Mouse (Mus musculus): ENCODE results near the gene Vps35l. TPM values are rescaled to one million over a fixed set of nuclear protein-coding genes. Genes with fewer than 3 reads are reported as not detected.

The Vps35l gene
- polyA plus RNA-seq, 1 experiment from 2014 or later, result 101 TPM

DNA sequence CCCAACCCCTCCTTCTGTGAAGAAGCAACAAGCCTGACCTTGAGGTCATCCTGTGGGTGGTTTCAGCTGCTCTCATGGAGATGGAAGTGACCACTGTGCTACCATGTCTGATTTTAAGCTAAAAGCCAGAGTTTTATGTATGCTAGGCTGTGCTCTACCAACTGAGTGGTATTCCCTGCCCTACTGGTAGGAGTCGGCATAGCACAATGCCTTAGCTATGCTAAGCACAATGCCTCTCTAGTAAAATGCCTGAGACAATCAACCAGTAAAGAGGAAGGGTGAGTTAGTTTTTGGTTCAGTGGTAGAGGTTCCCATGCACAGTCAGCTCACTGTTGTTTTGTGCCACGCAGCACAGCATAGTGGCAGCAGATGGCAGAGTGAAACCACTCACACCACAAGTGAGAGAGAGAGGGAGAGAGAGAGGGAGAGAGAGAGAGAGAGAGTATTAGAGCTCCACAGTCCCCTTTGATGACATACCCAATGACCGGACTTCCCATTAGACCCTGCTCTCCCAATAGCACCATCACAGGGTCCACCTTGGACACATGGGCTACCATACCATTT lies 139.5 kb downstream of the Vps35l start:
- 85% methylated on average over 3 of the region's 3 CpGs for WGBS
- Histone ChIP-seq H3K36me3 (ENCODE audit: control insufficient read depth, insufficient read depth, low read length) (no peaks in the 10 kb centered on the region), H3K4me2 (ENCODE audit: low read length) (no peak overlapping the region), H3K27ac (replicated peaks; ENCODE audit: low read depth, low read length) (no peak overlapping the region), H3K4me1 (ENCODE audit: control insufficient read depth, insufficient read depth, low read length) (no peaks in the 10 kb centered on the region), H3K27me3 (ENCODE audit: control insufficient read depth, insufficient read depth, low read length) (no peaks in the 10 kb centered on the region), H3K4me3 (replicated peaks; ENCODE audit: low read depth, low read length) (no peak overlapping the region), H3K9me3 (ENCODE audit: control insufficient read depth, low read length) (no peaks in the 10 kb centered on the region), H3K9ac (replicated peaks; ENCODE audit: low read length) (no peak overlapping the region)
- no peak for DNase-seq
- no peak for ATAC-seq (ENCODE audit: low FRiP score, low TSS enrichment)

DNA sequence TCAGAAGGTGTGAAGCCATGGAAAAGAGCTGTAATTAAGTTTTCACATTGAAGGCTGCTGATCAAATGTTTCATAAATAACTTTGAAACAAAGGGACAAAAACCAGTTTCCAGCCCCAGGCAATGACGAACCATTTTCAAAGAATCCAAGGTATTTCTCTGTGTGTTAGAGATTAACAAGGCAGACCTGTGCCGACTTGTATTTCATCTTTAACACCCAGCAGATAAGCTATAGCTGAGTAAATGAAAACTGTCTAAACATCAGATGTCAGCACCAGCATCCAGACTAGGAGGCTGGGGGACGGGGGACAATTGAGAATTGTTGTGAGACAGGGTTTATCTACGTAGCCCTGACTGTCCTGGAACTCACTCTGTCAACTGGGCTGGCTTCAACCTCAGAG lies 143.9 kb downstream of the Vps35l start:
- ATAC-seq (ENCODE audit: low FRiP score, low TSS enrichment) (no peak), DNase-seq (no peak)
- Histone ChIP-seq H3K9ac (replicated peaks; ENCODE audit: low read length) (no peak overlapping the region), H3K36me3 (ENCODE audit: control insufficient read depth, insufficient read depth, low read length) (no peaks in the 10 kb centered on the region), H3K27ac (replicated peaks; ENCODE audit: low read depth, low read length) (no peak overlapping the region), H3K4me3 (replicated peaks; ENCODE audit: low read depth, low read length) (no peak overlapping the region), H3K27me3 (ENCODE audit: control insufficient read depth, insufficient read depth, low read length) (no peaks in the 10 kb centered on the region), H3K4me2 (ENCODE audit: low read length) (no peak overlapping the region), H3K9me3 (ENCODE audit: control insufficient read depth, low read length) (no peaks in the 10 kb centered on the region), H3K4me1 (ENCODE audit: control insufficient read depth, insufficient read depth, low read length) (0 out of 2 replicates have a peak, but pooled peaks cover 2% of the 10 kb centered on the region)
- 89% methylated on average over 4 of the region's 4 CpGs for WGBS

DNA sequence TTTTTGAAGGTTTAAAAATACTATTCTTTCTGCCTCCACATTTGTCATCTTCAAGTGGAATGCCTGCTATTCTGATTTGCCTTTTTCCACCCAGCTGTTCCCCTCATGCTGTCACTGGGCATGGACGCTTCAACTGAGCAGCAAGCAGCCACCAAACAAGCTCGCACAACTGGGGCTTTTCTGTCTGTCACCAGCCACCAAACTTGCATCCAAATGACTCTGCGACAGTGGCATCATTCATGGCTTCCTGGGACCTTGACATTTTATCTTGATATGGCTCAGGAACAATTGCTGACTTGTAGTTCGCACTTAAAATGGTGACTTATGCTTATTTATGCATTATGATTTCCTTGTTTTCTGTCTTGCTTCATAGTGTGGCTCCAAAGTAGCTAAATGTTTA lies 144.9 kb downstream of the Vps35l start:
- Histone ChIP-seq H3K4me1 (ENCODE audit: control insufficient read depth, insufficient read depth, low read length) (0 out of 2 replicates have a peak, but pooled peaks cover 4% of the 10 kb centered on the region), H3K27me3 (ENCODE audit: control insufficient read depth, insufficient read depth, low read length) (no peaks in the 10 kb centered on the region), H3K4me2 (ENCODE audit: low read length) (no peak overlapping the region), H3K4me3 (replicated peaks; ENCODE audit: low read depth, low read length) (no peak overlapping the region), H3K9ac (replicated peaks; ENCODE audit: low read length) (no peak overlapping the region), H3K27ac (replicated peaks; ENCODE audit: low read depth, low read length) (no peak overlapping the region), H3K36me3 (ENCODE audit: control insufficient read depth, insufficient read depth, low read length) (no peaks in the 10 kb centered on the region), H3K9me3 (ENCODE audit: control insufficient read depth, low read length) (no peaks in the 10 kb centered on the region)
- no peak for DNase-seq
- WGBS, result 82% methylated on average over 4 of the region's 4 CpGs
- no peak for ATAC-seq (ENCODE audit: low FRiP score, low TSS enrichment)

DNA sequence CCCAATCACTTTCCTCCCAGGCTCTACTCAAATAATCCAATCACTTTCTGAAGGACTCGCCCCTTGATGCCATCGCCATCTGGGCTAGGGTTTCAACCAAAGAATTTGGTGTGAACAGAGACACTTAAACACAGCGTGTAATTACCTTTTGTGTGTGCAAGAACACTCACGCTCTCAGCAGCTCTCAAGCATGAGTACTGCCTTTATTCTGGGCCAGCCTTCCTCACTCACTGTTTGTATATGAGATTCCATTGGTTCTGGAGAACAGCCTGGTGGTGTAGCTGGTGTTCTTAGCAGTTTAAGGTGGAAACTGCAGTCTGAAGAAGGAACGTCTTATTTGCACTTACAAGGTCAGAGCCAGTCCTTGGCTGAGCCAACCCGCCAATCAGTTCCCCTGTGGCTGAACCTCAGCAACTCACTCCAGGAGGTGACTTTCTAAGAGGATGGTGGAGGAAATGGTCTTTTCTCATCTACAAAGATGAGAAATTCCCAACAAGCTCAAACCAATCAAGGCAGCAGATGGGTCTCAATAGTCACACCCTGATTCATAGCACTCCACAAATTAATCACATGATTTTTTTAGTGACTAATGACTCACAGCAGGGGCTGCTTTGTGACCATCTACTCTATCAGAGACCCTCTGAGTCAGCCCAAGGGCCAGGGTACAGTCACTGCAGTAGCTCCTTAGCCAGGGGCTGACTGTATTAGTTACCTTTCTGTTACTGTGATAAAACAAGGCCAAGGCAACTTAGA lies 147.5 kb downstream of the Vps35l start:
- no peak overlapping the region for H3K27ac ChIP-seq (replicated peaks; ENCODE audit: low read depth, low read length)
- H3K9ac ChIP-seq (replicated peaks; ENCODE audit: low read length), result no peak overlapping the region
- no peak overlapping the region for H3K4me2 ChIP-seq (ENCODE audit: low read length)
- peak; percentile 35 for DNase-seq
- ATAC-seq (ENCODE audit: low FRiP score, low TSS enrichment), result no peak
- no peaks in the 10 kb centered on the region for H3K27me3 ChIP-seq (ENCODE audit: control insufficient read depth, insufficient read depth, low read length)
- WGBS, result 15% methylated on average over 6 of the region's 6 CpGs
- H3K36me3 ChIP-seq (ENCODE audit: control insufficient read depth, insufficient read depth, low read length), result no peaks in the 10 kb centered on the region
- H3K4me3 ChIP-seq (replicated peaks; ENCODE audit: low read depth, low read length), result no peak overlapping the region
- H3K9me3 ChIP-seq (ENCODE audit: control insufficient read depth, low read length), result no peaks in the 10 kb centered on the region
- 0 out of 2 replicates have a peak, but pooled peaks cover 4% of the 10 kb centered on the region for H3K4me1 ChIP-seq (ENCODE audit: control insufficient read depth, insufficient read depth, low read length)

GRCm38 (mm10) chr7:118889046-118889680 lies 149.1 kb downstream of the Vps35l start:
- ATAC-seq (ENCODE audit: low FRiP score, low TSS enrichment) (no peak), DNase-seq (peak; percentile 69)
- no peaks in the 10 kb centered on the region for H3K27me3 ChIP-seq (ENCODE audit: control insufficient read depth, insufficient read depth, low read length)
- no peaks in the 10 kb centered on the region for H3K36me3 ChIP-seq (ENCODE audit: control insufficient read depth, insufficient read depth, low read length)
- no peak overlapping the region for H3K27ac ChIP-seq (replicated peaks; ENCODE audit: low read depth, low read length)
- no peaks in the 10 kb centered on the region for H3K9me3 ChIP-seq (ENCODE audit: control insufficient read depth, low read length)
- no peak overlapping the region for H3K9ac ChIP-seq (replicated peaks; ENCODE audit: low read length)
- no peak overlapping the region for H3K4me3 ChIP-seq (replicated peaks; ENCODE audit: low read depth, low read length)
- no peak overlapping the region for H3K4me2 ChIP-seq (ENCODE audit: low read length)
- under 1% methylated on average over 3 of the region's 3 CpGs for WGBS
- H3K4me1 ChIP-seq (ENCODE audit: control insufficient read depth, insufficient read depth, low read length), result 0 out of 2 replicates have a peak, but pooled peaks cover 4% of the 10 kb centered on the region

Other genes starting within 250 kb of the Vps35l start
- gene Itpripl2, start 248.3 kb upstream of the Vps35l start, polyA plus RNA-seq (2014; fragmentation: Nextera tagmentation; extraction: Ambion mirVana), result 0.28 and 0.63 TPM in 2 replicates
- gene Coq7, start 206.9 kb upstream of the Vps35l start, polyA plus RNA-seq (2014; fragmentation: Nextera tagmentation; extraction: Ambion mirVana), result 93.7 and 103 TPM in 2 replicates
- gene Tmc7, start 155.5 kb upstream of the Vps35l start, polyA plus RNA-seq (2014; fragmentation: Nextera tagmentation; extraction: Ambion mirVana), result 4.3 and 5.9 TPM in 2 replicates
- gene Tmc5, start 142.9 kb upstream of the Vps35l start, polyA plus RNA-seq (2014; fragmentation: Nextera tagmentation; extraction: Ambion mirVana), result 0.15 and 0.28 TPM in 2 replicates
- 200 and 209 TPM in 2 replicates for gene Gde1, start 34.4 kb upstream of the Vps35l start, polyA plus RNA-seq (2014; fragmentation: Nextera tagmentation; extraction: Ambion mirVana)
- gene Ccp110, start 27.7 kb upstream of the Vps35l start, polyA plus RNA-seq (2014; fragmentation: Nextera tagmentation; extraction: Ambion mirVana), result 17.4 and 20.1 TPM in 2 replicates
- 3.8 and 3.9 TPM in 2 replicates for gene Iqck, start 115.5 kb downstream of the Vps35l start, polyA plus RNA-seq (2014; fragmentation: Nextera tagmentation; extraction: Ambion mirVana)
- 64.9 and 69.5 TPM in 2 replicates for gene Knop1, start 116.0 kb downstream of the Vps35l start, polyA plus RNA-seq (2014; fragmentation: Nextera tagmentation; extraction: Ambion mirVana)

Measured in midbrain, embryonic 14.5 days (tissue).